ENCODE assay signal across 24 mouse cellular contexts in genomic region chr5:92511256-92511655, GRCm38 (mm10). TPM values are rescaled to one million over a fixed set of nuclear protein-coding genes. Genes with fewer than 3 reads are reported as not detected.
DNase-seq lines count a peak whose midpoint lies in the region; ATAC-seq and TF ChIP-seq lines count a peak whose summit lies in the region.
"Had no signal": no experiment of that assay in that cellular context is flagged by ENCODE, and none has a peak within 500 bp of the region (broad histone marks: within the 10 kb centered on the region; RNA-seq: fewer than 3 reads in every experiment).

No protein-coding gene starts in this region.

- no peak for TF ChIP-seq EP300 in heart, adult 2 months (IDR thresholded peaks at IDR 0.05; ENCODE audit: insufficient read depth, low read depth, low read length)

- no peak for ATAC-seq in heart, embryonic 11.5 days (replicated peaks; ENCODE audit: insufficient number of reproducible peaks, low FRiP score, low TSS enrichment)
- ATAC-seq in megakaryocyte progenitor cell, adult 5-6 weeks (replicated peaks; ENCODE audit: poor library complexity): peak; percentile 47
- ATAC-seq: forebrain, embryonic 16.5 days; midbrain, embryonic 13.5 days had no signal

- no peak overlapping the region for H3K4me3 ChIP-seq in heart, adult 2 months
- H3K4me3 ChIP-seq in heart, embryonic 11.5 days (ENCODE audit: low read depth, low read length): no peak overlapping the region
- H3K4me3 ChIP-seq: erythroblast, embryonic 14.5 days; hindbrain, embryonic 13.5 days; kidney, embryonic 15.5 days; limb, embryonic 12.5 days; midbrain, embryonic 13.5 days had no signal

- DNase-seq in heart, adult 2 months: peak; percentile 8 to 33
- peak; percentile 30 for DNase-seq in A20 (ENCODE audit: low read depth, low spot score)
- peak; percentile 33 for DNase-seq in T-cell, adult 2 months (ENCODE audit: low spot score)
- DNase-seq in cerebellum, postnatal 14 days: no peak
- DNase-seq in gastrocnemius, adult 8-10 months (ENCODE audit: low spot score in 2 of 2): no peak
- no peak for DNase-seq in adrenal gland, postnatal 36 days
- DNase-seq: adrenal gland, adult 8-10 months; cerebellum, adult 11-12 months; heart, postnatal 14 days; layer of hippocampus, postnatal 36 days; lung, postnatal 14 days had no signal

- no peaks in the 10 kb centered on the region for H3K9me3 ChIP-seq in heart, embryonic 11.5 days (replicated peaks; ENCODE audit: control insufficient read depth, low read length)
- H3K9me3 ChIP-seq: G1E; hindbrain, embryonic 13.5 days; kidney, embryonic 15.5 days; limb, embryonic 12.5 days; midbrain, embryonic 13.5 days had no signal

- no peaks in the 10 kb centered on the region for H3K36me3 ChIP-seq in heart, adult 2 months (ENCODE audit: control insufficient read depth, insufficient read depth, low read length)
- no peaks in the 10 kb centered on the region for H3K36me3 ChIP-seq in heart, embryonic 11.5 days (ENCODE audit: control insufficient read depth, insufficient read depth, low read length)
- H3K36me3 ChIP-seq: G1E; hindbrain, embryonic 13.5 days; kidney, embryonic 15.5 days; limb, embryonic 12.5 days; midbrain, embryonic 13.5 days had no signal

- H3K79me2 ChIP-seq in heart, adult 2 months (replicated peaks; ENCODE audit: control insufficient read depth, insufficient read depth, low read length): no peaks in the 10 kb centered on the region

- H3K27ac ChIP-seq in heart, adult 2 months: no peak overlapping the region
- no peak overlapping the region for H3K27ac ChIP-seq in heart, embryonic 11.5 days (ENCODE audit: low read depth, low read length)
- H3K27ac ChIP-seq: hindbrain, embryonic 13.5 days; kidney, embryonic 15.5 days; limb, embryonic 12.5 days; liver, embryonic 14.5 days; midbrain, embryonic 13.5 days had no signal

- no peaks in the 10 kb centered on the region for H3K27me3 ChIP-seq in heart, adult 2 months (ENCODE audit: control insufficient read depth, insufficient read depth, low read length)
- no peaks in the 10 kb centered on the region for H3K27me3 ChIP-seq in heart, embryonic 11.5 days (ENCODE audit: control insufficient read depth, insufficient read depth, low read length)
- H3K27me3 ChIP-seq: hindbrain, embryonic 13.5 days; kidney, embryonic 15.5 days; limb, embryonic 12.5 days; midbrain, embryonic 13.5 days had no signal

- TF ChIP-seq POLR2A in heart, adult 2 months (IDR thresholded peaks at IDR 0.05; ENCODE audit: insufficient read depth, low read depth, low read length): no peak

- peaks cover 3% of the 10 kb centered on the region for H3K4me1 ChIP-seq in heart, adult 2 months (ENCODE audit: control insufficient read depth, insufficient read depth, low read length)
- peaks cover 1% of the 10 kb centered on the region for H3K4me1 ChIP-seq in heart, embryonic 11.5 days (ENCODE audit: control insufficient read depth, insufficient read depth, low read length)

- no peak overlapping the region for H3K9ac ChIP-seq in heart, adult 2 months (ENCODE audit: low read depth, low read length)
- no peak overlapping the region for H3K9ac ChIP-seq in heart, embryonic 11.5 days (ENCODE audit: low read depth, low read length)
- H3K9ac ChIP-seq: hindbrain, embryonic 13.5 days; kidney, embryonic 15.5 days; limb, embryonic 12.5 days; liver, embryonic 14.5 days; midbrain, embryonic 13.5 days had no signal

- no peak for TF ChIP-seq CTCF in heart, adult 2 months (IDR thresholded peaks at IDR 0.05)

- no peak overlapping the region for H3K4me2 ChIP-seq in heart, embryonic 11.5 days
- H3K4me2 ChIP-seq: hindbrain, embryonic 13.5 days; kidney, embryonic 15.5 days; limb, embryonic 12.5 days; midbrain, embryonic 13.5 days had no signal

- intact Hi-C loops in heart, adult 2 months (cut with DNase I): no loop called here

RNA-seq across cellular contexts. Expression of gene Scarb2, which starts 4.6 kb away (rescaled TPM):
- total RNA-seq in heart, adult 2 months (2021): 10 to 100 TPM; 76.7 to 85.9 TPM
- 38.5 and 74.6 TPM in 2 replicates for polyA plus RNA-seq in heart, adult 2 months (2012; rRNA removed)
- 11.8 and 12.0 TPM in 2 replicates for polyA plus RNA-seq in heart, embryonic 11.5 days (2014; fragmentation: Nextera tagmentation; extraction: Ambion mirVana)
- total RNA-seq in megakaryocyte progenitor cell, adult 5-6 weeks (2015): 27.0 and 30.0 TPM in 2 replicates
- 40.4 and 44.8 TPM in 2 replicates for total RNA-seq in megakaryocyte progenitor cell, adult 5-6 weeks (2017)
- 10 to 100 TPM; 72.4 to 89.7 (median 80.3) TPM for total RNA-seq in gastrocnemius, adult 8-10 months (2022)
- total RNA-seq in adrenal gland, postnatal 36 days (2021): 10 to 100 TPM; 50.4 to 74.4 TPM

RNA-seq across cellular contexts. Expression of gene Fam47e, which starts 43.6 kb away (rescaled TPM):
- total RNA-seq in heart, adult 2 months (2021): not detected
- 0.23 TPM in 1 of 2 replicates, not detected in the other for polyA plus RNA-seq in heart, adult 2 months (2012; rRNA removed)
- not detected in 2 replicates for polyA plus RNA-seq in heart, embryonic 11.5 days (2014; fragmentation: Nextera tagmentation; extraction: Ambion mirVana)
- not detected in 2 replicates for total RNA-seq in megakaryocyte progenitor cell, adult 5-6 weeks (2015)
- not detected in 2 replicates for total RNA-seq in megakaryocyte progenitor cell, adult 5-6 weeks (2017)
- total RNA-seq in gastrocnemius, adult 8-10 months (2022): not detected
- not detected for total RNA-seq in adrenal gland, postnatal 36 days (2021)
- total RNA-seq: adrenal gland, adult 8-10 months; gastrocnemius, adult 18-20 months; heart, postnatal 14 days had no signal
- polyA plus RNA-seq: embryonic facial prominence, embryonic 11.5 days; erythroblast, embryonic 14.5 days; G1E; kidney, embryonic 15.5 days; large intestine, adult 2 months; limb, embryonic 12.5 days; midbrain, embryonic 13.5 days had no signal

Comparison
In these comparisons a context has a peak if more than half of its experiments do, and no peak if none do; other contexts are left out.
1. DNase-seq: peak in heart, adult 2 months (2 of 2), A20 (single experiment) and T-cell, adult 2 months (single experiment); none in cerebellum, postnatal 14 days (0 of 2), gastrocnemius, adult 8-10 months (0 of 2) and adrenal gland, postnatal 36 days (0 of 2).